Mouse (Mus musculus) embryonic stem cell, embryonic (primary cell): Measurements from ENCODE around the gene BC035044.
"Not testable (repeated sequence)": the region's sequence is repeated elsewhere in the genome, so short reads cannot be mapped to it uniquely, and the experiment has no call there.

Experiments used
- CTCF ChIA-PET, 4 experiments: fragments of 300-600 bp in 2 of 4; fragments of 350-600 bp in 2 of 4; sonication (Branson Sonifier 250); formaldehyde crosslinking; loops; one replicate each; lab custom pipeline; 2022; ENCODE audit warnings: inconsistent platforms in 2 of 4; lab: Charles Lee
- POLR2A ChIA-PET, 4 experiments: fragments of 300-600 bp in 2 of 4; fragments of 350-600 bp in 2 of 4; sonication (Branson Sonifier 250); formaldehyde crosslinking; loops; one replicate each; lab custom pipeline; 2022; ENCODE audit warnings: antibody characterized with exemption in 4 of 4, inconsistent platforms in 1 of 4; lab: Charles Lee

Gene BC035044

DNA sequence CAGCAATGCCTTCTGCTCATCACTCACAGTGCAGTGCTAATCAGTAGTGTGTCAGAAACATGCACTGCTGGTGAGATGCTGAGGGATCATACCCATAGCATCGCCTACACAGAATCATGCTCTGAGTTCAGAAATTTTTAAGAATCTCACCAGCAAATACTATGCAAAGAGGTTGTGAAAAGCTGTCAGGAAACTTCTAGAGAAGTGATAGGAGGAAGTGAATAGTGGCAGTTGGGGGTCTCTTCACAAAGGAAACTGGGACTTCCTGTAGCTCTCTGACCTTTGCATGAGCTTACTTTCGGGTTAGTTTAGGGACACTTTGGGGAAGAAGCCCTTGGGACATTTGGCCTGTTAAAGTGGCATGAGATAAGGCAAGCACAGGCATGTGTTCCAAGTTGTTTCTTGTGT lies at the start of gene BC035044:
Gene BC035044, minus strand, starts transcription at position 179 of the 408 bp plus-strand sequence.
- ChIA-PET CTCF (no interaction called here), POLR2A (interaction anchor here in 1 of 4 experiments (0.7 kb wide), 1 partner anchor 78 kb away, joined by 3 read pairs; no protein-coding TSS in a partner anchor)

- CTCF ChIA-PET, result not testable (repeated sequence)
Observed at GRCm38 (mm10) chr6:128935889-128936665, 45.2 kb upstream of the BC035044 start.

GRCm38 (mm10) chr6:128934081-128934480 lies 43.2 kb upstream of the BC035044 start, which contains the start of gene Clec2g:
Gene Clec2g, plus strand, starts transcription at chr6:128934381.
- CTCF ChIA-PET, POLR2A ChIA-PET: not testable (repeated sequence)

More at GRCm38 (mm10) chr6:128935889-128936665, 45.2 kb upstream of the BC035044 start:
- POLR2A ChIA-PET, result not testable (repeated sequence)

DNA sequence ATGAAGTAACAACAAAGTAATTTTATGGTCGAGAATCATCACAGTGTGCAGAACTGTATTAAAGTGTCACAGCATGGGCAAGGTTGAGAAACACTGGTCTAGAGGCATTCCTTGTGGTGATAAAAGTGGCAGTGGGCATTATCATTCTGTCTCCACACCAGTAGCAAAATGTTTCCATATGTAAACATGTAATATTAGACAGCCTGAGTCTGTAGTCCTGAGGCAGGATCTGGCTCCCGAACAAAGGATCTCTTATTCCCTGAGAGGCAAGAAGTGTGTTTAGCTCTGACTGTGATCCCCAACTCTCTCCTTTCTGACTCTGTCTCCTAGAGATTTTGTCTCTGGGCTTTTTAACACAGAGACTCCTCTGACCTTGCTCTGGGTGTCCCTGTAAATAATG lies 42.1 kb upstream of the BC035044 start:
- ChIA-PET POLR2A (no interaction called here), CTCF (no interaction called here)

DNA sequence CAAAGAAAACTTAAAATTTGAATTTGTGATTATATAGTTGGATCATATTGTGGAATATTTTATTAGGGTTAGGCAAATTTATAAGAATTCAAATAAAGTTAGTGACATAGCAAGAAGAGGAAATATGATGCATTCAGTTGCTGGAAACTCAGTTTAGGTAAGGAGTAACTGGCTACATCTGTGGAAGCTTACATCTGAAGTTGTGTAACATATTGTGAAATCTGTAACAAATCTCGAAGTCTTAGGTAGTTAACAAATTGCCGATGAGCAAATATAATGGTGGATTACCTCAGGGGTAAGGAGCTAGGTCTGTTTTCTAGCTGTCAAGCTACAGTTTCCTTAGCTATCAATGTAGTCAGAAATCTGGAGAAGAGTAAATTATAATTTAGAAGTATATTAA lies 26.4 kb upstream of the BC035044 start:
- POLR2A ChIA-PET, result no interaction called here
- CTCF ChIA-PET, result no interaction called here

GRCm38 (mm10) chr6:128913598-128914254 lies 22.8 kb upstream of the BC035044 start:
- ChIA-PET POLR2A (no interaction called here), CTCF (no interaction called here)

- POLR2A ChIA-PET, CTCF ChIA-PET: not testable (repeated sequence)
Observed at GRCm38 (mm10) chr6:128900796-128901552, 10.0 kb upstream of the BC035044 start.

GRCm38 (mm10) chr6:128900044-128900443 lies 9.1 kb upstream of the BC035044 start:
- ChIA-PET CTCF (no interaction called here), POLR2A (no interaction called here)

DNA sequence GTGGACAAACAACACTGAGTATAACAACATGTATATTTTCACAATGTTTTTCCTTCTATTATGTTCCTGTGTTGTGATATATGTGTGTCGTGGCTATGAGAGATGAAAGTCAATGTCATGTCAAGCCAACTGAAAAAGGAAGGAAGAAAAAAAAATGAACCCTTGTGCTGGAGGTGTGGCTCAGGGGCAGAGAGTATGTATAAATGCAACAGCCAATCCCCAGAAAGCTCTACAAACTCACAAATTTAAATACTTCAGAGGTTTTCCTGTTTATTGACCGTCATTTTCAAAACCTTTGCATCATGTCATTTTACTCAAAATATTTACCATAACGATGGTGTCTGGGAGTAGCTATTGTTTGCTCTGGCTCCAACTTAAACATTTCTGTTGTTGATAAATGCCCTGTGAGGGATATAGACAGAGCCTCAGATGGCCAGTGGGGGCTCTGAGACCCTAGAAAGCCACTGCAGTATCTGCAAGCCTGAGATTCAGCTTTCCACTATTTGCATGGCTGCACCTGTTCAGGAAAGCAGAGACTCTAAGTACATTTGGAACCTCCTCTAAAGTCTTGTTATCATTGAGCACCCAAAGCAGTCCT lies 4.6 kb upstream of the BC035044 start:
- ChIA-PET POLR2A (interaction anchor here in 1 of 4 experiments (0.6 kb wide), 1 partner anchor 14 kb away, joined by 3 read pairs; no protein-coding TSS in a partner anchor), CTCF (no interaction called here)

- POLR2A ChIA-PET, result no interaction called here
Observed at GRCm38 (mm10) chr6:128888834-128889233, 2.1 kb downstream of the BC035044 start.

DNA sequence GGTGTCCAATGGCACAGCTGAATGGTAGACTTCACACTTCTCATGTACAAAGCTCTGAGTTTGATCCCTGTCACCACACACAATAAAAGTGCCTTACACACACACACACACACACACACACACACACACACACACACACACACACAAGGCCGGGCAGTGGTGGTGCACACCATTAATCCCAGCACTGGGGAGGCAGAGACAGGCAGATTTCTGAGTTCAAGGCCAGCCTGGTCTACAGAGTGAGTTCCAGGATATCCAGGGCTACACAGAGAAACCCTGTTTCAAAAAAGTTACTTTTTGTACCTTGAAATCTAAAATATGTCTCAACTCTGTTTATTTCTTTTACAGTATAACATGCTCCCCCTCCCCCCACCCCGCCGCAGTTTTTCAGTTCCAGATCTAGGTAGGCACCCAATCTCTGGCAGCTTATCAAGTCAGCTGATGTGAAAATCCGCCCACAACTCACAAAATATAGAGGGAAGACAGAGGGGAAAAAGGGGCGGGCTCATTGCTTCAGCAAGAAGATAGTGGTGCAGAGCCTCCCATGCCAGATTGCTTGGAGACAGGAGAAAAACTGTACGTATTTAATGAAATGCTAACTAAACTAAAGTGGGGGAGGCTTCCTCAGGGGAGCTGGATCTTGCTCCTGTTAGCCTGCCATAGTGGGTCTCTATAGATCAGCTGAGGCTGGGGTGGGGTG lies 3.7 kb downstream of the BC035044 start, which contains the start of gene Clec2i:
Gene Clec2i, plus strand, starts transcription at position 498 of the 700 bp plus-strand sequence.
- POLR2A ChIA-PET, CTCF ChIA-PET: not testable (repeated sequence)

More at GRCm38 (mm10) chr6:128888834-128889233, 2.1 kb downstream of the BC035044 start:
- CTCF ChIA-PET, result interaction anchor here in 1 of 4 experiments (0.6 kb wide), 1 partner anchor 92 kb away, joined by 3 read pairs; no protein-coding TSS in a partner anchor

DNA sequence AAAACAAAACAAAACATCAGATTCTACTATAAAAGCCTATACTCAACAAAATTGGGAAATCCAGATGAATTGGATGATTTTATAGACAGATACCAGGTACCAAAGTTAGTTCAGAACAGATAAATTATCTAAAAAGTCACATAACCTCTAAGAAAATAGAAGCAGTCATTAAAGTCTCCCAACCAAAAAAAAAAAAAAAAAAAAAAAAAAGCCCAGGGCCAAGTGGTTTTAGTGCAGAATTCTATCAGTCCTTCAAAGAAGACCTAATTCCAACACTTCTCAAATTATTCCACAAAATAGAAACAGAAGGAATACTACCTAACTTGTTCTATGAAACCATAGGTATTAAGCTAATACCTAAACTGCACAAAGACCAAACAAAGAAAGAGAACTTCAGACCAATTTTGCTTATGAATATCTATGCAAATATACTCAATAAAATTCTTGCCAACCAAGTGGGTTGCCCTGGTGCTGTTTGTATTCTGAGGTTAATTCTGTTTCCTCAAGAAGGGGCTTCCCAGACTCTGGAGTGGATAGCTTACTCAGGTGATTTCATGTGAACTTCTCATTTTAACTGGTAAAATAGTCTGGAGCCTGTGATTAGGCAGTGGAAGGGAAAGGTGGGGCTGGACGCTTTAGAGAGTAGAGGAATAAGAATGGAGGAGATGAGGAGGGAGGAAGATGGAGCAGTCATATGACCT lies 18.9 kb downstream of the BC035044 start:
- POLR2A ChIA-PET, result interaction anchor here in 1 of 4 experiments (0.7 kb wide), 1 partner anchor 821 kb away, joined by 3 read pairs; no protein-coding TSS in a partner anchor

GRCm38 (mm10) chr6:128868861-128869260 lies 22.1 kb downstream of the BC035044 start:
- ChIA-PET POLR2A (interaction anchor here in 2 of 4 experiments (0.6 kb wide), 2 partner anchors 29 to 553 kb away, joined by 4 read pairs; no protein-coding TSS in a partner anchor), CTCF (interaction anchor here in 1 of 4 experiments (0.6 kb wide), 1 partner anchor 402 kb away, joined by 4 read pairs; no protein-coding TSS in a partner anchor)

More for the DNA sequence above, 18.9 kb downstream of the BC035044 start:
- CTCF ChIA-PET, result no interaction called here

DNA sequence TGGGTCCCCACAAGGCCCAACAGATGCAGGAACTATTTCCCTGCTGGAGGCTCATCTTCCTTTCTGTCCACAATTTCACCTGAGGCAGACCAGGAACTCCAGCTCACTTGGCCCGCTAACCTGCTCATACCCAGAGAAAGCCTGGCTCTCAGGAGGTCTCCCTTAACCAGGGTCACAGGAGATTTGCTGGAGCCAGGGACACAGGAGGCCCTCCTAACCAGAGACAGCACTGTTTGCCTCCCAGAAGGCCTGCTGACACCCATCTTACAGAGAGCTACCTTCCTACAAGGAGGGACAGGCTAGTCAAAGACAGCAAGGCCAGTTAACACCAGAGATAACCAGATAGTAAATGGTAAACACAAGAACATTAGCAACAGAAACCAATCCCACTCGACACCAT lies 33.0 kb downstream of the BC035044 start:
- CTCF ChIA-PET, result no interaction called here
- POLR2A ChIA-PET, result no interaction called here

DNA sequence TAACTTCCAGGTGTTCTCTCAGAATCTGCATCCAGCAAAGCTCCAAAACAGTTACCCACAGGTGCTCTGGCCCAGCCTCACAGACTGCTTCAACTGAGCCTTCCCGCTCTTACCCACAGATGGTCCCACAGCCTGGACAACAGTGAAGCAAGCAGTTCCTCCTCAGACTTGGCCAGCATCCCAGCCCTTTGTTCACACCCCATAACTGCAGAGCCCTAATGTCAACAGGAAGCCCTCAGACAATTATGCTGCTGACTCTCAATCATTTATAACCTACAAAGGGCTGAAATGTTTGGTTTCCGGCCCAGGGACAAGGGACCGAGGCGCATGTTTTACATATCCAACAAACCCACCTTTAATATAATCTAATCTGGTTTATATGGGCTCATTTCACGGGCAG lies 34.7 kb downstream of the BC035044 start:
- CTCF ChIA-PET, result interaction anchor here in 1 of 4 experiments (0.6 to 1.6 kb wide), 2 partner anchors 11 to 18 kb away, joined by 3 to 5 read pairs; no protein-coding TSS in a partner anchor
- POLR2A ChIA-PET, result interaction anchor here in 1 of 4 experiments (1.4 kb wide), 1 partner anchor 11 kb away, joined by 4 read pairs; no protein-coding TSS in a partner anchor

- ChIA-PET CTCF (interaction anchor here in 3 of 4 experiments (0.6 to 1.6 kb wide), 4 partner anchors 10 to 384 kb away, joined by 3 to 5 read pairs (median 3); no protein-coding TSS in a partner anchor), POLR2A (interaction anchor here in 1 of 4 experiments (0.6 to 1.0 kb wide), 2 partner anchors 261 to 618 kb away, joined by 3 read pairs; no protein-coding TSS in a partner anchor)
Observed at GRCm38 (mm10) chr6:128855477-128855876, 35.4 kb downstream of the BC035044 start.

- POLR2A ChIA-PET, result interaction anchor here in 1 of 4 experiments (0.6 to 1.0 kb wide), 2 partner anchors 262 to 619 kb away, joined by 3 read pairs; no protein-coding TSS in a partner anchor
- CTCF ChIA-PET, result interaction anchor here in 3 of 4 experiments (0.5 to 1.3 kb wide), 6 partner anchors 9 to 400 kb away, joined by 3 to 4 read pairs (median 3); no protein-coding TSS in a partner anchor
Observed at GRCm38 (mm10) chr6:128854895-128855294, 36.0 kb downstream of the BC035044 start.
